Mouse (Mus musculus) left cerebral cortex, adult 9 months (tissue): ENCODE results near the gene Vav3.
"Not testable (repeated sequence)": the region's sequence is repeated elsewhere in the genome, so short reads cannot be mapped to it uniquely, and the experiment has no call there.

Experiments used
- DNase-seq, 2 experiments: peaks; one replicate each; pipeline ENCODE4 v3.0.0; 2022; ENCODE audit warnings: low spot score in 2 of 2

Gene Vav3

GRCm38 (mm10) chr3:109440001-109440400 lies 99.5 kb downstream of the Vav3 start:
- no peak for DNase-seq

DNA sequence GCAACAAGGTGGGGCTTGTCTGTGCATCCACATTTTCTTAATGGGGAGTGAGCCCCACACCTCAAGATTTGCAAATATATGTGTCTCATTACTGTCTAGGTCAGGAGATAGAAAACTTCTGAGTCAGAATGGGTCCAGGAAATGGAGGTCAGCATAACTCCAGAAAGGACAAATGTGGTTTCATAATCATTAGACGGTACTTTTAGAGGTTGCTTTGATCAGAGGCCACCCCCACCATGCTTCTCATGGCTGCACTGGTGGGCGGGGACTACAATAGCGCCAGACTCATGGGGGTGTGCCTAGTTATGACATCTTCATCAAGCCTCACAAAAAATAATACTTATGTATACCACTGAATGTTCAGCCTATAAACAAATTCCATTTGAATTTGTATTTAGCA lies 103.6 kb downstream of the Vav3 start:
- DNase-seq = no peak

- no peak for DNase-seq
Observed at GRCm38 (mm10) chr3:109446903-109447302, 106.5 kb downstream of the Vav3 start.

DNA sequence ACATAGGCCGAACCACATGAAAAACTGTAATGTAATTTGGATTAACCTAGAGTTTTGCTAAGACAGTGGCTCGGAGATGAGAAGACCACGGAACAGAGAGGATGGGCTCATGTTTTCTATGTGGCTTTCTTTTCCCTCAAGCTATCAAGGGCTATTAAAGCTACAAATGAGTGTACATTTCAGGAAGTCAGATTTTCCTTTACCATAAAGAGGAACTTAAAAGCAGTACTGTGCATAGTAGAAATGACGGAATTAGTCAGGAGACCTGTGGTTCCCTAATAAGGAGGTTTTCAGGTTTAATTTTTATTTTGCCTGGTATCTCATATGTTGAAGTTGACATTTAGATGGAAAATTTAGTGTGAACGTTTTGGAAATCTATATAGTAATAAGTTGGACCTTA lies 107.8 kb downstream of the Vav3 start:
- not testable (repeated sequence) for DNase-seq

GRCm38 (mm10) chr3:109451966-109452365 lies 111.5 kb downstream of the Vav3 start:
- DNase-seq = no peak

GRCm38 (mm10) chr3:109454633-109455032 lies 114.2 kb downstream of the Vav3 start:
- no peak for DNase-seq

DNA sequence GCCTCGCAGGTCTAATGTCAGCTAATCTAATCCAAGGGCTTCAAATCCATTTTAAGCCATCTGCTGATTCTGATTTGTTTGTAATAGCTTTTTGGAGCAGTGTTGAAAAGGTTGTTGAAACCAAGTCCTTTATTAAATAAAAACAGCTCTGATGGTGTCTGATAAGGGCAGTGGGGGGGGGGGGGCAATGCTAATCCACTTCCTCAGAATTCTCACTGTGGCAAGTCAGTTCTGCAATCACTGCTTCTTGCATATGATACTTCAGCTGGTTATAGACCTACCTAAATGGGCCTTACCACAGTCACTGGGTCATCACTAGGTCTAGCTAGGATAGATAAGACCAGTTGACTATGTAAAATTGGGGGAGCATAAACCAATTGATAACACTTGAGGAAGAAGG lies 115.9 kb downstream of the Vav3 start:
- no peak for DNase-seq

DNA sequence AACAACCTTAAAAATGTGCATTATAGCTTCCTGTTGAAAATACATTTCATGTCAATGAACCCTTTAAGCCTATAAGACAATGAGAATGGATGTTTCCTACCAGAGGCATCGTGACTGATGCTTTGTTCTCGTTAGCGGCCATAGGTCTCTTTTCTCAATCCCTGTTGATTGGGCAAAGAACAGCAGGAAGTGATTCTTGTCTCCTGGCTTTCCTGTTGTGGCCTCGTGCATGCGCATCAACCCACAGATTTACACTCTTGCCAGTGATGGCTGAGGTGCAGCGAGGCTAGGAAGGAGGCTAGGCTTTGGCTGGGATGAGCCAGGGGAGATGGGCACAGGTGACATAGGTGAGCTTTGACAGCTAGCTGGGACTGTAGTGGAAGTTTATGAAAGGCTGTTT lies 123.2 kb downstream of the Vav3 start:
- no peak for DNase-seq

DNA sequence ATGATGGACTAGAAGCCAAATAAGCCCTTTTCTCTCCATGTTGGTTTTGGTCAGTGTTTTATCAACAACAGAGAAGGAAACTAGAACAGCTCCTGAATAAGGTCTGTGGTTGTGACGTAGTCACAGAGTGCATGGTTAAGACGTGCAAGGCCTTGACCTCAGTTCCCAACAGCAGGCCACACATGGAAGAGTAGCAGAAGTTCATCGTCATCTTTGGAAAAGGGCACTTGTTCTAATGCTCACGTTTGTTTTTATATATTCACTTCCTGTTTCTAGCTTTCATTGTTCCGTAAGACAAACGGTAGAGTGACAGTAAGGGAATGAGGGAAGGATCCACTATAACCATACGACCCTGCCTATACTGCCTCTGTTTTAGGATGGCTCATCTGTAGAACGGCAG lies 124.1 kb downstream of the Vav3 start:
- no peak for DNase-seq

DNA sequence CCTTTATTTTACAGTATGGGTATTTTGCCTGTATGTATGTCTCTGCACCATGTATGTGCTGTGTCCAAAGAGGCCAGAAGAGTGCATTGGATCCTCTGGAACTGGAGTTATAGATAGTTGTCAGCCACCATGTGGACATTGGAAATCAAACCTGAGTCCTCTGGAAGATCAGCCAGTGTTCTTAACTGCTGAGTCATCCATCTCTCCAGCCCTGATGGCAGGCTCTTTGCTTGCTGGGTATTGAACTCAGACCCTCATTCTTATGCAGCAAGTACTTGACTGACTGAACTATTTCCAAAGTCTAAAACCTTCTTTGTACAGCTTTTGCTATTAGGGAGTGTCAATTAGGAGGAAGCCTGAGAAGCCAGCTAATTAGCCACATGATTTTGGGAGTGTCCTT lies 126.1 kb downstream of the Vav3 start:
- no peak for DNase-seq

GRCm38 (mm10) chr3:109467288-109467687 lies 126.8 kb downstream of the Vav3 start:
- no peak for DNase-seq

- peak in 1 of 2 experiments; percentile 13 for DNase-seq
Observed at GRCm38 (mm10) chr3:109469465-109469864, 129.0 kb downstream of the Vav3 start.

GRCm38 (mm10) chr3:109470651-109471255 lies 130.3 kb downstream of the Vav3 start:
- no peak for DNase-seq

DNA sequence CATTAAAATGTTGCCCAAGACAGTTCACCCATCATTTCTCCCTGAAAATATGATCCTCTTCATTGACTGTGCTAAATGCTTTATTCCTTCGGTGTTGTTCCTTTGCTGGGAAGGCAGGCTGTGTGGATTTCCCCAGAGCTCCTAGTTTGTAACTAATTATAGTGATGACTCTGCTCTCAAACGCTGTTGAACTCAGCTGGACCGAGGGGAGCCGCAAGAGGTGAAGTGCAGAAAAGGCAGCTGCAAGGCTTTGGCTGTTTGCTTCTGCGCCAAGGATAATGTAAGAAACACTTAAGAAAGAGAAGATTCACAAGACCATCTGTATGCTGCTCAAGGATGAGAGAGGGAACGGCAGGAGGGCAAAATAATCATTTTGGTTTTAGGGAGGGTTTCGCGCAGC lies 136.1 kb downstream of the Vav3 start:
- no peak for DNase-seq

GRCm38 (mm10) chr3:109478297-109478696 lies 137.8 kb downstream of the Vav3 start:
- no peak for DNase-seq

GRCm38 (mm10) chr3:109480625-109481024 lies 140.2 kb downstream of the Vav3 start:
- no peak for DNase-seq

- no peak for DNase-seq
Observed at GRCm38 (mm10) chr3:109486786-109487185, 146.3 kb downstream of the Vav3 start.

GRCm38 (mm10) chr3:109487823-109488222 lies 147.4 kb downstream of the Vav3 start:
- no peak for DNase-seq

DNA sequence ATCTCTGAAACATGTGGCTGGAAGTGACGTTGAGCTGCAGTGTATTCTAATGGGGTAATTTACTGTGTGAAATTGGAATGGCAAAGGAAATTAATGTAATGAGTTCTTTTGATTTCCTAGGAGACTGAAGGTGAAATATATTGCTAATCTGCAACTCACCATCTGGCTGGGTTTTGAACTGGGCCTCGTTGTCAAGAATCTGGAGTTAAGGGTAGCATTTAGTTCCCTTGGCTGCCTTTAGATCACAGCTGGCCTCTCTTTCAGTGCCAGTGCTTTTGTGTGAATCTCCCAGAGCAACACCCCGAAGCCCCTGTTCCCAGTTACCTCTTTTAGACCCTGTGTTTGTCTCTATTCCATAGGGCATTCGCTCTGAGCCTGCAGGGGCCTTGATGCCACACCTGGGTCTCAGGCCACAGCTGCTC lies 148.3 kb downstream of the Vav3 start:
- no peak for DNase-seq

GRCm38 (mm10) chr3:109490561-109491296 lies 150.3 kb downstream of the Vav3 start:
- no peak for DNase-seq

DNA sequence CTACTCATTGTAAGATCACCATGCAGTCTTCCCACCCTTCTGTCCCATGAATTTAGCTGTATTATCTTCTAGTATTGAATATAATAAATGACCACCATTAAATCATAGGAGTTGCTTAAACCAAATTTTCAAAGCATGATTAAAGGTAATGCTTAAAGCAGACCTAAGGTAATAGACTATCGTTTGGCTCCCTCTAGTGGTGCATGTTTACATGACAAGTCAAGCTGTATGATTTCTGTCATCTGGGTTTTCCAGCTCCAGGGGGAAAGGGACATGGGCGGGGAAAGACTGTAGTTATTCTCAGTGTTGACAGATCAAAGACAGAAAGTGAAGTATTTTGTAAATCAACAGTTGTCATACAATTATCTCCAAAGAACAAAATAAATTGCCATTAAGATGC lies 151.1 kb downstream of the Vav3 start:
- DNase-seq = peak in 1 of 2 experiments; percentile 82

GRCm38 (mm10) chr3:109496461-109496860 lies 156.0 kb downstream of the Vav3 start:
- DNase-seq = no peak

DNA sequence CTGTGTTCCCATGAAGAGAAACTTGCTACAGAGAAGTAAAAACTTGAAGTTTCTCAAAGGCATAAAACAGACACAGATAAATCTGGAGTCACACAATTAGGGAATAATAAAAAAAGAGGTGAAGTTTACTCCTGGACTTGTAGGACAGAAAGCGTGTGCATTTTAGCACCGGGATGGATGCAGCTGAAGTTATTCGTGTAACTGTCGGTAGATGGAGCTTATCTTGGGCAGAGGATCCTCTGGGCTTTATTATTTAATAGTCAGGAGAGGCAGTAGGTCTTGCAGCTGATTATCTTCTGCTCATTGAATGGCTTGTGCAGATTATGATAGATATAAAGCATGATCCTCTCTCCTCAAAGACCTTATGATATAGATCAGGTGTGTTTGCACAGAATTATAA lies 156.6 kb downstream of the Vav3 start:
- DNase-seq = no peak
